Mouse (Mus musculus): ENCODE measurements around the gene Coq10a.

Coq10a gene

GRCm38 (mm10) chr10:128382482-128382881, 13.7 kb upstream of the Coq10a start:
- DNase-seq, result peak; percentile 76

- DNase-seq, result no peak
Measured at GRCm38 (mm10) chr10:128380565-128380964, 11.8 kb upstream of the Coq10a start.

- peak; percentile 95 for DNase-seq
Measured at GRCm38 (mm10) chr10:128379260-128379659, 10.5 kb upstream of the Coq10a start.

- DNase-seq, result peak; percentile 87
Measured at GRCm38 (mm10) chr10:128378462-128378861, 9.7 kb upstream of the Coq10a start.

- peak; percentile 85 for DNase-seq
Measured at GRCm38 (mm10) chr10:128377940-128378448, 9.2 kb upstream of the Coq10a start.

GRCm38 (mm10) chr10:128377222-128377939, 8.6 kb upstream of the Coq10a start:
- DNase-seq, result peak; percentile 96

GRCm38 (mm10) chr10:128376455-128377211, 7.8 kb upstream of the Coq10a start, which contains the start of gene Ankrd52:
Ankrd52 (plus strand) TSS chr10:128377115.
- DNase-seq, result peak; percentile 99

- DNase-seq, result no peak
Measured at GRCm38 (mm10) chr10:128376099-128376454, 7.3 kb upstream of the Coq10a start.

- peak; percentile 70 for DNase-seq
Measured at GRCm38 (mm10) chr10:128374393-128374792, 5.6 kb upstream of the Coq10a start.

GRCm38 (mm10) chr10:128372989-128373748, 4.4 kb upstream of the Coq10a start:
- peak; percentile 98 for DNase-seq

- no peak for DNase-seq
Measured at GRCm38 (mm10) chr10:128372142-128372541, 3.3 kb upstream of the Coq10a start.

GRCm38 (mm10) chr10:128370601-128371000, 1.8 kb upstream of the Coq10a start:
- DNase-seq, result peak; percentile 87

GRCm38 (mm10) chr10:128370021-128370420, 1.2 kb upstream of the Coq10a start:
- DNase-seq, result peak; percentile 84

GRCm38 (mm10) chr10:128369599-128369998, 802 bp upstream of the Coq10a start:
- DNase-seq, result peak; percentile 91

- no peak for DNase-seq
Measured at GRCm38 (mm10) chr10:128369218-128369543, 384 bp upstream of the Coq10a start.

- no peak for DNase-seq
Measured at GRCm38 (mm10) chr10:128367899-128368401, 847 bp downstream of the Coq10a start.

- peak; percentile 87 for DNase-seq
Measured at GRCm38 (mm10) chr10:128362568-128362967, 6.2 kb downstream of the Coq10a start.

GRCm38 (mm10) chr10:128361836-128362235, 7.0 kb downstream of the Coq10a start:
- DNase-seq, result no peak

- no peak for DNase-seq
Measured at GRCm38 (mm10) chr10:128359226-128359625, 9.6 kb downstream of the Coq10a start.

GRCm38 (mm10) chr10:128358796-128359195, 10.0 kb downstream of the Coq10a start:
- DNase-seq, result no peak

- no peak for DNase-seq
Measured at GRCm38 (mm10) chr10:128347541-128347940, 21.3 kb downstream of the Coq10a start.

GRCm38 (mm10) chr10:128344568-128345275, 24.1 kb downstream of the Coq10a start:
- peak; percentile 97 for DNase-seq
